Mouse (Mus musculus) layer of hippocampus, adult 18-20 months (tissue): Measurements from ENCODE around the gene Rps6kl1. TPM values are rescaled to one million over a fixed set of nuclear protein-coding genes. Genes with fewer than 3 reads are reported as not detected.

Source experiments
- DNase-seq, 2 experiments: peaks; one replicate each; pipeline ENCODE4 v3.0.0; 2022; ENCODE audit warnings: low spot score in 2 of 2
- long read RNA-seq: library from polyadenylated mRNA; stranded (forward); transcript quantifications from one replicate; pipeline ENCODE4 v2.0.0, GENCODE M21; 2021
- total RNA-seq, 2 experiments: library from RNA; stranded (reverse); gene quantifications; 2 replicates each; pipeline ENCODE4 v1.2.3; 2021

Rps6kl1 gene
- 10 to 100 TPM; 36.9 to 38.9 TPM for total RNA-seq
- long read RNA-seq, transcript Rps6kl1-202 (11 exons, 2,881 nt), result major isoform, 58 of 92 reads
- long read RNA-seq, partial matches to known transcripts, result 8 of 92 reads
- long read RNA-seq, other reads (novel, unspliced or antisense), result 25 of 92 reads

GRCm38 (mm10) chr12:85151002-85151774 lies at the start of gene Rps6kl1:
Rps6kl1 (minus strand) TSS chr12:85151264.
- peak; percentile 77 to 87 for DNase-seq

GRCm38 (mm10) chr12:85199954-85200353 lies 48.9 kb upstream of the Rps6kl1 start:
- no peak for DNase-seq

GRCm38 (mm10) chr12:85197936-85198335 lies 46.9 kb upstream of the Rps6kl1 start:
- no peak for DNase-seq

GRCm38 (mm10) chr12:85197371-85197770 lies 46.3 kb upstream of the Rps6kl1 start:
- DNase-seq, result no peak

GRCm38 (mm10) chr12:85196191-85196590 lies 45.1 kb upstream of the Rps6kl1 start:
- no peak for DNase-seq

GRCm38 (mm10) chr12:85195086-85195485 lies 44.0 kb upstream of the Rps6kl1 start:
- DNase-seq, result no peak

GRCm38 (mm10) chr12:85194623-85195018 lies 43.6 kb upstream of the Rps6kl1 start:
- DNase-seq, result peak in 1 of 2 experiments; percentile 52

- no peak for DNase-seq
Observed at GRCm38 (mm10) chr12:85193923-85194622, 43.0 kb upstream of the Rps6kl1 start.

- no peak for DNase-seq
Observed at GRCm38 (mm10) chr12:85193146-85193545, 42.1 kb upstream of the Rps6kl1 start.

- no peak for DNase-seq
Observed at GRCm38 (mm10) chr12:85192461-85193108, 41.5 kb upstream of the Rps6kl1 start.

- no peak for DNase-seq
Observed at GRCm38 (mm10) chr12:85190290-85190689, 39.2 kb upstream of the Rps6kl1 start.

- no peak for DNase-seq
Observed at GRCm38 (mm10) chr12:85186361-85186760, 35.3 kb upstream of the Rps6kl1 start.

- no peak for DNase-seq
Observed at GRCm38 (mm10) chr12:85185810-85186209, 34.7 kb upstream of the Rps6kl1 start.

GRCm38 (mm10) chr12:85184118-85184517 lies 33.1 kb upstream of the Rps6kl1 start:
- DNase-seq, result no peak

- DNase-seq, result no peak
Observed at GRCm38 (mm10) chr12:85182898-85183297, 31.8 kb upstream of the Rps6kl1 start.

- no peak for DNase-seq
Observed at GRCm38 (mm10) chr12:85182345-85182643, 31.2 kb upstream of the Rps6kl1 start.

- DNase-seq, result no peak
Observed at GRCm38 (mm10) chr12:85181475-85182344, 30.6 kb upstream of the Rps6kl1 start.

GRCm38 (mm10) chr12:85178294-85178693 lies 27.2 kb upstream of the Rps6kl1 start:
- no peak for DNase-seq

- no peak for DNase-seq
Observed at GRCm38 (mm10) chr12:85177740-85178239, 26.7 kb upstream of the Rps6kl1 start, which contains the start of gene Pgf. Pgf (minus strand) TSS chr12:85177790.

- no peak for DNase-seq
Observed at GRCm38 (mm10) chr12:85176846-85177523, 25.9 kb upstream of the Rps6kl1 start.
